Mouse (Mus musculus): ENCODE results near the gene Rita1. TPM values are rescaled to one million over a fixed set of nuclear protein-coding genes. Genes with fewer than 3 reads are reported as not detected.

The Rita1 gene
- polyA plus RNA-seq, 1 experiment from 2014 or later: 8.3 TPM

GRCm38 (mm10) chr5:120565171-120565905, 47.1 kb downstream of the Rita1 start:
- Histone ChIP-seq H3K4me1 (ENCODE audit: control insufficient read depth, insufficient read depth, low read length) (peaks cover 35% of the 10 kb centered on the region), H3K9ac (replicated peaks; ENCODE audit: low read length) (0 out of 2 replicates have a peak overlapping the region, but pooled peaks have one; percentile 22), H3K4me3 (ENCODE audit: low read depth, low read length) (no peak overlapping the region)

GRCm38 (mm10) chr5:120563914-120564311, 48.5 kb downstream of the Rita1 start:
- Histone ChIP-seq H3K4me2 (ENCODE audit: low read depth, low read length) (no peak overlapping the region), H3K27me3 (ENCODE audit: control insufficient read depth, insufficient read depth, low read length) (no peaks in the 10 kb centered on the region; the same call in 1 of the 2 replicates), H3K9me3 (replicated peaks; ENCODE audit: control insufficient read depth, low read length) (no peaks in the 10 kb centered on the region), H3K9ac (replicated peaks; ENCODE audit: low read length) (no peak overlapping the region), H3K27ac (replicated peaks; ENCODE audit: low read depth, low read length) (peak overlapping the region; percentile 83; the same call in 1 of the 2 replicates), H3K4me3 (ENCODE audit: low read depth, low read length) (no peak overlapping the region), H3K36me3 (replicated peaks; ENCODE audit: control insufficient read depth, insufficient read depth, low read depth, low read length) (no peaks in the 10 kb centered on the region), H3K4me1 (ENCODE audit: control insufficient read depth, insufficient read depth, low read length) (peaks cover 38% of the 10 kb centered on the region)
- WGBS: 44% methylated on average over 4 of the region's 4 CpGs
- ATAC-seq (replicated peaks; ENCODE audit: insufficient number of reproducible peaks, low FRiP score, low TSS enrichment, low read depth): no peak
- DNase-seq (ENCODE audit: low spot score): no peak

More at GRCm38 (mm10) chr5:120565171-120565905, 47.1 kb downstream of the Rita1 start:
- H3K27ac ChIP-seq (replicated peaks; ENCODE audit: low read depth, low read length): peak overlapping the region; percentile 75
- no peaks in the 10 kb centered on the region for H3K36me3 ChIP-seq (replicated peaks; ENCODE audit: control insufficient read depth, insufficient read depth, low read depth, low read length)
- no peak for ATAC-seq (replicated peaks; ENCODE audit: insufficient number of reproducible peaks, low FRiP score, low TSS enrichment, low read depth)
- H3K4me2 ChIP-seq (ENCODE audit: low read depth, low read length): no peak overlapping the region
- H3K9me3 ChIP-seq (replicated peaks; ENCODE audit: control insufficient read depth, low read length): no peaks in the 10 kb centered on the region
- DNase-seq (ENCODE audit: low spot score): no peak
- H3K27me3 ChIP-seq (ENCODE audit: control insufficient read depth, insufficient read depth, low read length): no peaks in the 10 kb centered on the region; the same call in 1 of the 2 replicates
- 40% methylated on average over 15 of the region's 15 CpGs for WGBS

- H3K36me3 ChIP-seq (replicated peaks; ENCODE audit: control insufficient read depth, insufficient read depth, low read depth, low read length): no peaks in the 10 kb centered on the region
- no peaks in the 10 kb centered on the region; the same call in 1 of the 2 replicates for H3K27me3 ChIP-seq (ENCODE audit: control insufficient read depth, insufficient read depth, low read length)
- 34% methylated on average over 28 of the region's 28 CpGs for WGBS
- H3K4me3 ChIP-seq (ENCODE audit: low read depth, low read length): no peak overlapping the region
- peak overlapping the region; percentile 28; the same call in 1 of the 2 replicates for H3K9ac ChIP-seq (replicated peaks; ENCODE audit: low read length)
- peak; percentile 77 for DNase-seq (ENCODE audit: low spot score)
- no peaks in the 10 kb centered on the region for H3K9me3 ChIP-seq (replicated peaks; ENCODE audit: control insufficient read depth, low read length)
- peaks cover 35% of the 10 kb centered on the region for H3K4me1 ChIP-seq (ENCODE audit: control insufficient read depth, insufficient read depth, low read length)
- no peak overlapping the region; the same call in 1 of the 2 replicates for H3K4me2 ChIP-seq (ENCODE audit: low read depth, low read length)
- H3K27ac ChIP-seq (replicated peaks; ENCODE audit: low read depth, low read length): peak overlapping the region; percentile 83
- ATAC-seq (replicated peaks; ENCODE audit: insufficient number of reproducible peaks, low FRiP score, low TSS enrichment, low read depth): peak; percentile 67
Measured at GRCm38 (mm10) chr5:120562956-120563913, 49.2 kb downstream of the Rita1 start.

DNA sequence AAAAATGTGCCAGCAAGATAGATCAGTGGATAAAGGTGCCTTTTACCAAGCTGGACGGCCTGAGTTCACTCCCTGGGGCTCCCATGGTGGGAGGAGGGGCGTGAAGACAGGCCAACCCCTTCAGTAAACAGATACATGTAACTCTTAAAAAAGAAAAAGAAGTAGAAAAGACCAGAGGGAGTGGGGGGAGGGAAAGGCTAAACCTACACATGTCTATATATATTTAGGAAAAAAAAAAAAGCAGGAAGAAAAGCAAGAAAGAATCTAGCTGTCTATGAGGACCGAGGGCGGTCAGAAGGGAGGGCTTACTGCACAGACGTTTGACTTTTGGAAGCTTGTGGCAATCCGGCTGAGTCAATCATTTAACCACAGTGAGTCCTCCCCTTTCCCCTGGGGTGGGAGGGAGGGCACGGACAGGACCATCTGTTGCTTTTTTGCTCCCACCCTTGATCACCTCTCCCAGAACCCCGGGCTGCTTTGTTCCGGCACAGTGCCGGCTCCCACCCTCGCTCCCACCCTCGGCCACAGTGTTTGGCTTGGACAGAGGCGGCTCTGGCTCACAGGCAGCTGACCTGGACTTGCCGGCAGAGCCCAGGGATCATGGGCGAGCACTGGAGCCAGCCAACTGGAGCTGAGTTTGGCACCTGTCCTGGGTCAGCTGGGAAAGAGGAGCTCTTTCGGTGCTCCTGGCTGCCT, 51.6 kb downstream of the Rita1 start:
- H3K9ac ChIP-seq (replicated peaks; ENCODE audit: low read length): no peak overlapping the region

DNA sequence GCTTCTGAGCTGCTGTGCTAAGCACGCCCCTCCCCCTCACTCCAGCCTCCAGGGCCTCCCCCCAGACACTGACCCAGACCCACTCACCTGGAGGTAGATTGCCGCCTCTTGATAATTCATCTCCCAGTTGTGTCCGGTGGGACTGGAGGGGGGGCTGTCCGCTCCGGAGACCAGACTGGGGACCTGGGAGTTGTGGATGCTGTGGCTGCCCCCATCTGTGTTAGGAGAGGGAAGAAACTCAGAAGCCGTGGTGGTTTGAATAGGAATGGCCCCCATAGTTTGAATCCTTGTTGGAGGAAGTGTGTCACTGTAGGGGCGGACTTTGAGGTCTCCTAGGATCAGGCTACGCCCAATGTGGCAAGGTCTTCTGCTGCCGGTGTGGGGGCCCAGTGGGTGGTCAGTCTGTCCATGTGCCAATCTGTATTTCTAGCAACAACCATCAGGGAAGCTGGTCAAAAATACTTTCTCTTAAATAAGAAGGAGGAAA, 52.2 kb downstream of the Rita1 start:
- Histone ChIP-seq H3K36me3 (replicated peaks; ENCODE audit: control insufficient read depth, insufficient read depth, low read depth, low read length) (no peaks in the 10 kb centered on the region; the same call in 1 of the 2 replicates), H3K4me1 (ENCODE audit: control insufficient read depth, insufficient read depth, low read length) (peaks cover 18% of the 10 kb centered on the region), H3K4me3 (ENCODE audit: low read depth, low read length) (no peak overlapping the region), H3K27ac (replicated peaks; ENCODE audit: low read depth, low read length) (peak overlapping the region; percentile 52), H3K4me2 (ENCODE audit: low read depth, low read length) (no peak overlapping the region), H3K9me3 (replicated peaks; ENCODE audit: control insufficient read depth, low read length) (no peaks in the 10 kb centered on the region), H3K27me3 (ENCODE audit: control insufficient read depth, insufficient read depth, low read length) (no peaks in the 10 kb centered on the region), H3K9ac (replicated peaks; ENCODE audit: low read length) (no peak overlapping the region)
- no peak for ATAC-seq (replicated peaks; ENCODE audit: insufficient number of reproducible peaks, low FRiP score, low TSS enrichment, low read depth)
- 71% methylated on average over 9 of the region's 9 CpGs for WGBS
- no peak for DNase-seq (ENCODE audit: low spot score)

More for the DNA sequence above, 51.6 kb downstream of the Rita1 start:
- 19% methylated on average over 16 of the region's 16 CpGs for WGBS
- DNase-seq (ENCODE audit: low spot score) (peak; percentile 44), ATAC-seq (replicated peaks; ENCODE audit: insufficient number of reproducible peaks, low FRiP score, low TSS enrichment, low read depth) (no peak; the same call in 1 of the 2 replicates)
- no peaks in the 10 kb centered on the region for H3K27me3 ChIP-seq (ENCODE audit: control insufficient read depth, insufficient read depth, low read length)
- no peaks in the 10 kb centered on the region for H3K36me3 ChIP-seq (replicated peaks; ENCODE audit: control insufficient read depth, insufficient read depth, low read depth, low read length)
- H3K4me1 ChIP-seq (ENCODE audit: control insufficient read depth, insufficient read depth, low read length): peaks cover 18% of the 10 kb centered on the region
- H3K27ac ChIP-seq (replicated peaks; ENCODE audit: low read depth, low read length): peak overlapping the region; percentile 52
- peak overlapping the region; percentile 16 for H3K4me2 ChIP-seq (ENCODE audit: low read depth, low read length)
- H3K9me3 ChIP-seq (replicated peaks; ENCODE audit: control insufficient read depth, low read length): no peaks in the 10 kb centered on the region
- H3K4me3 ChIP-seq (ENCODE audit: low read depth, low read length): no peak overlapping the region

- no peak overlapping the region; the same call in 1 of the 2 replicates for H3K9ac ChIP-seq (replicated peaks; ENCODE audit: low read length)
- 62% methylated on average over 14 of the region's 14 CpGs for WGBS
- H3K36me3 ChIP-seq (replicated peaks; ENCODE audit: control insufficient read depth, insufficient read depth, low read depth, low read length): no peaks in the 10 kb centered on the region; the same call in 1 of the 2 replicates
- H3K27me3 ChIP-seq (ENCODE audit: control insufficient read depth, insufficient read depth, low read length): no peaks in the 10 kb centered on the region
- H3K9me3 ChIP-seq (replicated peaks; ENCODE audit: control insufficient read depth, low read length): no peaks in the 10 kb centered on the region
- H3K4me1 ChIP-seq (ENCODE audit: control insufficient read depth, insufficient read depth, low read length): peaks cover 18% of the 10 kb centered on the region
- no peak overlapping the region for H3K27ac ChIP-seq (replicated peaks; ENCODE audit: low read depth, low read length)
- ATAC-seq (replicated peaks; ENCODE audit: insufficient number of reproducible peaks, low FRiP score, low TSS enrichment, low read depth): no peak
- H3K4me2 ChIP-seq (ENCODE audit: low read depth, low read length): no peak overlapping the region
- no peak for DNase-seq (ENCODE audit: low spot score)
- H3K4me3 ChIP-seq (ENCODE audit: low read depth, low read length): no peak overlapping the region
Measured at GRCm38 (mm10) chr5:120558762-120559161, 53.6 kb downstream of the Rita1 start.

DNA sequence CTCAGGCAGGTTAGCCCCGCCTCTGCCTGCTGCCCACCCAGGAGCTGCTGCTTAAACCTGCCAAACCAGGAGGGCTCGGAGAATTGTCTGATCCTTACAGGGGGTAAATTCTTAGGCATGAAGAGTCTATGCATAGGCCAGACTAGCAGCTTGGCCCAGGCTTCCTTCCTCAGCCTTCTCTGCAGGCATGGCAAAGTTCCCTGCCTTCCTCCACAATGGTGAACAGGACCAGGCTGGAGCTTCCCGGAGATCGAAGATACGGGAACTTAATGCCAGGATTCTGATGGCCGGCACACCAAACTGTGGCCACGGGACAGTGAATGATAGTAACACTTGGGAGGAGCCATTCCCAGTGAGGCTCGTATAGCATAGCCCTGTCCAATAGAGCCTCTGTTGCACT, 54.3 kb downstream of the Rita1 start:
- Histone ChIP-seq H3K4me2 (ENCODE audit: low read depth, low read length) (no peak overlapping the region), H3K27ac (replicated peaks; ENCODE audit: low read depth, low read length) (no peak overlapping the region), H3K9me3 (replicated peaks; ENCODE audit: control insufficient read depth, low read length) (no peaks in the 10 kb centered on the region), H3K27me3 (ENCODE audit: control insufficient read depth, insufficient read depth, low read length) (no peaks in the 10 kb centered on the region), H3K9ac (replicated peaks; ENCODE audit: low read length) (no peak overlapping the region), H3K4me3 (ENCODE audit: low read depth, low read length) (no peak overlapping the region), H3K36me3 (replicated peaks; ENCODE audit: control insufficient read depth, insufficient read depth, low read depth, low read length) (no peaks in the 10 kb centered on the region; the same call in 1 of the 2 replicates), H3K4me1 (ENCODE audit: control insufficient read depth, insufficient read depth, low read length) (peaks cover 12% of the 10 kb centered on the region)
- DNase-seq (ENCODE audit: low spot score): no peak
- ATAC-seq (replicated peaks; ENCODE audit: insufficient number of reproducible peaks, low FRiP score, low TSS enrichment, low read depth): no peak
- WGBS: 75% methylated on average over 8 of the region's 8 CpGs
